Mouse (Mus musculus): ENCODE results near the gene Ccdc12.

The Ccdc12 gene

DNA sequence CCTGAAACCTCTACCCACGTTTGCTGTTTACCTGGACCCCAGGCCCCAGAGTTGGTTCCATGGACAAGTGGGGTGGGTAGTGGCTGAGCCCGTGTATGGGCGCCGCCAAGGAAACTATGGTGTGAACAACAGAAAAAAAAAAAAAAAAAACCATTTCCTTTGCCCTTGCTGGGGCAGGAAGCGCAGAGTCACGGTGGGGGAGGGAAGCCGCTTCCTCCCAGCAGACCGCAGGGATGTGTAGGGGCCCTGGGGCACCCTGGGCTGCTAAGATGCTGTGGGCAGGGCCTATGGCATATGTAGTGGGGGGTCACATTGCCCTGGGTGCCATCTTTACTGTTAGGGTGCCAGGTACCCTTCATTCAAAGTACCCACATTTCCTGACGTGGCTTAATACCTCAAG, 11.1 kb upstream of the Ccdc12 start:
- DNase-seq (ENCODE audit: low read depth, low spot score) = no peak

- DNase-seq (ENCODE audit: low read depth, low spot score) = no peak
Observed at GRCm38 (mm10) chr9:110649775-110650174, 6.5 kb upstream of the Ccdc12 start.

DNA sequence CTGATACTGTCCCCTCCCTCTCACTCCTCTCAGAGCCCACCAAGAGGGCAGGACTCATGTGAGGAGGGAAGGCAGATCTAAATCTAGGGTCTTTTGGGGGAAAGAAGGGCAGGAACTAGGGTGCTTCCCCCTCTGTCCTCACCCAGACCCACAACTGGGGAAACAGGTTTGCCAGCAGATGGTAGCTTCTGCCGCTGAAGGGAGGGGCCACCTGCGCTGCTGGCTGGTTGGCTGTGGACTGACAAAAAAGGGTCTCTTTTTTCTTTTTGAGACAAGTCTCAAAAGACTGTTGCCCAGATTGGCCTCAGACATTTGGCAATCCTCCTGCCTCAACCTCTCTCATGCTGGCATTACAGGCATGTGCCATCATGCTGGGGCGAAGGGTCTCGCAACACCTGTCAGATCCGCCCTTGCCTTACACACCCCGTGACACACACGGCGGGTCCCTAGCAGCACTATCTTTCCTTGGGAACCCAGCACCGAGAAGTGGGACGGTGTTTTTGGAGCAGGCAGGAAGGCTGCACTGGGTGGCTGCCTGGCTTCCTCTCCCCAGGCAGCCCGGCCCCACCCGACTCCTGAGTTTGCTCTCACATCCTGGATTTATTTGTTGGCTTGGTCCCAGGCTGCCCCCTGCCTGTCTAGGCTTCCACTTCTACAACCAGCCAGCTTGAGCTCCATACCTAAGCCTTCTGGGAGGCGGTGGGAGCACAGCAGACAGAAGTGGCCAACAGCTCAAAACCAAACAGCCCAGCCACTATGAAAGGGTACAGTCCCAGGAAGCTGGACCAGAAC, 4.2 kb upstream of the Ccdc12 start:
- DNase-seq (ENCODE audit: low read depth, low spot score) = no peak

DNA sequence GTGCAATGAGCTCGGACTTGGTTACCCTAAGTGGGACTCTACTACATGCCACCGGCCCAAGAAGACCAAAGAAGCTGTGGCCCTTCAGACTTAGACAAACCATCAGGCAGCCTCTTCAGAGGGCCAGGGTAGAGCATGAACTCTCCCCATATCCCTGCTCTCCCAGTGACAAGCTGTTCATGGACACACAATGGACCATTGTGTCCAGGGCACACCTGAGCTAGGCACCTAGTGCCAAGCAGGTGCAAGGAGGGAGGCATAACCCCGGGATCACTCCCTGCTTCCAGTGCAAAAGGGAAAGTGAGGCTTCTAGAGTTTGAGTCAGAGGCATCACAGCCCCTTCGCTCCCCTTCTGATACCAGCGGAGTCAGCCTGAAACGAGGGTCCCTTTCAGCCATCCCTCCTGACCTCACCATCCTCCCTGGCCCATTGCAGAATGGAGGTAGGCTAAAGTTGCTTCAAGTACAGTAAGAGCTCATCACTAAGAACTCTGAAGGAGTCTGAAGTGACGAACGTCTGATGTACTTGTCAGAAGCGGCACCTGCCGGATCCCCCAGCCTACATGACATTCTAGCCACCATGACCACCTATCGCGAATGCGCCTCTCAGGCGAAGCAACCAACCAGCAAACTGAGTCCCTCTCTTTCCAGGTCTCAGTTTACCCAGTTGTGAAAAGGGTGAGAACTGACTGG, 3.2 kb upstream of the Ccdc12 start:
- DNase-seq (ENCODE audit: low read depth, low spot score) = no peak

DNA sequence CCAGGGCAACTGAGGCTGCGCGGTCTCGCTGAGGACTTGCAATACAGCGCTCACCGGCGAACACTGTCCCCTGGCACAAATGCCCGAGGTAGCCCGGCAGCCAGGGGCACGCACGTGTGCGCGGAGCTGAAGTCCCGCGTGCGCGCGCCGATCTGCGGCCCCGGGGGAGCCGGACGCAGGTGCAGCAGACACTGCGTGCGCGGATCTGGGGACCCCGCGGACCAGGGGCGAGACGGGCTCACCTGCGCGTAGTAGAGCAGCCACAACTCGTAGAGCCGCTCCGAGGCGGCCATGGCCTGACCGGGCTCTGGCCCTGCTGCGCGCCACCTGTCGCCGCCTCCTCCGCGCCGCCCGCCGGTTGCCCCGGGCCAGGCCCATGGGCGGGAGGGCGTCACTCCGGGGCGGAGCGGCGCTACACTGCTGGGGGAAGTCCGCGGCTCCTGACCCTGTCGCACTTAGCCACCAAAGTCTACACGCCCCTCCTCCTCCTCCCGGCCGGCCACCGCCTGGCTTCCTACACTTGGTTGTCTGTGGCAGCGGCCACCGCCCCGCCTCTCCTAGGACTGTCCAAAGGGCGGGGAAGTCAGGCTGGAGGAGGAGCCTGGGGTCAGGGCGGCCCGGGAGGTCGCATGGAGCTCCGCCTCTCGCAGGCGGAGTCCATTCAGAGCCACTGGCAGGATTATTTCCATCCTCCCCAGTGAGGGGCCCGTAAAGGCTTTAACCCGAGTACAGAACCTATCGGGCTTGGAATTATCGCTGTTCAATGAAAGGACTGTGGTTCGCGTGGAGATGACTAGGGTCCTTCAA, 2.4 kb upstream of the Ccdc12 start, which contains the start of gene Nbeal2:
Gene Nbeal2, minus strand, starts transcription at position 507 of the 807 bp plus-strand sequence.
- peak; percentile 81 for DNase-seq (ENCODE audit: low read depth, low spot score)

DNA sequence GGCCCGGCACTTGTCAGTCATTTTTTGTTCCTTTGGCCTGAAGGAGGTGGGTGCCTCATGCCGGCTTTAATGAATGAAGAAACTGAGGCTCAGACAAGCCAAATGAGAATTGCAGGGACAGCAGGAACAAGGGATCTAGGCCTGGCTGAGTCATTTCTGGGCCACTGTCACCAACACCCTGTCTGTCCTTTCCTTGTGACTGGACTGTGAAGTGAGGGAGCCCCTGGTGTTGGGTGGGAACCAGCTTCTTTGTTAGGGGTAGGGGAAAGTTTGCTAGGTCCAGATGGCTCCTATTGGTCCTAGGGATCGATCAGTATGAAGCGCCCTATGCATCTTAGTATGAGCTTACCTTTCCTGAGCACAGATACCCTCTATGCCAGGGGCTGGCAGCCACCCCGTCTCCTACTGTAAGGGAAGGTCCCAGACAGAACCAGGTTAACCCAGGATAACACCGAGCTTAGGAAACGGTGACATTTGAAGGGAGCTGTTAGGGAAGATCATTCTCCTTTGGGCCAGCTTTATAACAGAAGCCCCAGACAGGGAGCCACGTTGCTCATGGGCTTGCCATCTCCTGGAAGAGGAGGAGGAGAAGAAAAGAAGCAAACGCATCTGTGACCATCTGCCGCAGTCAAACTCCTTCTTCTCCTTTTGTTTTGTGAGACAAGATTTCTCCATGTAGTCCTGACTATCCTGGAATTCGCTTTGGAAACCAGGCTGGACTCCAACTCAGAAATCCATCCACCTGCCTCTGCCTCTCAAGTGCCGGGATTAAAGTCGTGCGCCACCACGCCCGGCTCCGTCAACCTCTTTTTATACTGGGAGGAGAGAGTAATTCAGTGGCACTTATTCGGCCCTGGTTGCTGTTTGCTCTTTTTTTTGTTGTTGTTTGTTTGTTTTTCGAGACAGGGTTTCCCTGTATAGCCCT, 1.3 kb upstream of the Ccdc12 start:
- DNase-seq (ENCODE audit: low read depth, low spot score) = no peak

- DNase-seq (ENCODE audit: low read depth, low spot score) = no peak
Observed at GRCm38 (mm10) chr9:110655651-110656007, 674 bp upstream of the Ccdc12 start.

GRCm38 (mm10) chr9:110657474-110658078, 1.3 kb downstream of the Ccdc12 start:
- DNase-seq (ENCODE audit: low read depth, low spot score) = no peak

DNA sequence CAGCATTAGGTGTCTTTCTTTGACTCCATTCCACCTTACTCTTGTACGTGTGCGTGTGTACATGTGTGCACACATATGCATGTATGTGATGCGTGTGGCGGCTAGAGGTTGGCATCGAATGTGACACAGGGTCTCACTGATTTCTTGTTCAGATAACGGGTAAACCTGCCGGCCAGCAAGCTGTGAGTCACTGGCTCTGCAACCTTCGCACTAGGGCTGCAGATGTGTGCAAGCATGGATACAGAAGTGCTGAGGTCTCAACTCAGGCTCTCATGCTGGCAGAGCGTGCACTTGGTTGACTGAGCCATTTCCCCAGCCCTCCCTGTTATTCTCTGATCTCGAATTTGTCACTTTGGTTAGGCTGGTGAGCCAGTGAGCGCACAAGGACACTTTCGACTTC, 3.2 kb downstream of the Ccdc12 start:
- DNase-seq (ENCODE audit: low read depth, low spot score) = no peak

DNA sequence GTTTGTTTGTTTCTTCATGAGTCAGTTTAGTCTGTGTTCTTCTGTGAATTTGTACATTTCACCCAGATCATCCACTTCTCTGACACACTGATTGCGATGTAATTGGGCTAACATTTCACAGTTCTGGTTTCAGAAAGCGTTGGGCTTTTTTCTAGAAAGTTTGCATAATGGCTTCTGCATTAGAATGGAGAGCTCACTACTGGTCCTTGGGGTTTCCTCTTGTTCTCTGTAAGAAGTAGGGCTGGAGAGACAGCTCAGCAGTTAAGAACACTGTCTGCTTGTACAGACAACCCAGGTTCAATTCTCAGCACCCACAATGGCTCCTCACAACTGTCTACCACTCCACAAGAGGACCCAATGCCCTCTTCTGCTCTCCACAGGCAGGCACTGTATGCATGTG, 3.9 kb downstream of the Ccdc12 start:
- no peak for DNase-seq (ENCODE audit: low read depth, low spot score)

DNA sequence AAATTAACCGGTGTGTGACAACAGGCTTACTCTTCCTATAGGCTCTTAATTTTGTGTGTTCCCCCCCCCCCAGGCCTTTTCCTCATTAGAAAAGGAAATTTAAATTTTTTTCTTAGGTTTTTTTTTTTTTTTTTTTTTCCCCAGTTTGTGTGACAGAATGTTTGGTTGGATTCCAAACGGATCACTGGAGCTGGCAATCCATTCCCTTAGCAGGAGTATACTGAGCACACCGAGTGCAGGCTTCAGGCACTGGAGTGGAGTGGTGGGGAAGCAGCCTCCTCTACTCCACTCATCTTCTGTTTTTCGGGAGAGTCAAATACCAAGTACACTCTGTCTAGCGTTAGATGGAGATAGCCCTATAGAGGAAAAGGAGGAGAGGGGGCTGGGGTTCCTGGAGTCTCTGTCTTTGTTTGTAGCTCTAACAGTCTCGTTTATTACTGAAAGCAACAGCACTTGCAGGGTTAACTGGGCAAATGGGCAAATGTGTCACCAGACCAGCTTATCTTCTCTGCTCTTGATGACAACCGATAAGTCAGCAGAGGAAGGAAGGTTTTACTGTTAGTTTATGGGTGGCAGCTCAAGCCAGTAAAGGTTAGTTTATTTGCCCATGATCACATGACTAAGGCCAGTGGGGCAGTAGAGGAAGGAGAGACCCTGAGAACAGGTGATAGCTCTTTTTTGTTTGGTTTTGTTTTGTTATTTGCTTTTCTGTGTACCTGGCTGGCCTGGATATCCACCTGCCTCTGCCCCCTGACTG, 4.7 kb downstream of the Ccdc12 start:
- no peak for DNase-seq (ENCODE audit: low read depth, low spot score)

DNA sequence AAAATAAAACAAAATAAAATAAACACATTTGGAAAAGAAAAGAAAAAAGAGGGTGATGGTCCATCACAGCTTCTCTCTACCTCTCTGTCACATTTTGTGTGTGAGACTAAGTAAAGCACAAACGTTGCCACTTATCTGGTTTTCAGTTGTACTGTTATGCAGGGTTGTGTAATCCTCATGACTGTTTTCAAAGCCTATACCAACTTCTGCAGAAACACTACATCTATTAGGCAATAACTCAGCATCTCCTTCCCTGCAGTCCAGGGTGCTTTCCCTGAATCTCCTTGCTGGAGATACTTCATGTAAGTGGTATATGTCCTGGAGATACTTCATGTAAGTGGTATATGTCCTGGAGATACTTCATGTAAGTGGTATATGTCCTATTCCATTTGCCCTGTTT, 6.5 kb downstream of the Ccdc12 start:
- DNase-seq (ENCODE audit: low read depth, low spot score) = no peak

- peak; percentile 71 for DNase-seq (ENCODE audit: low read depth, low spot score)
Observed at GRCm38 (mm10) chr9:110665912-110666311, 9.6 kb downstream of the Ccdc12 start.

GRCm38 (mm10) chr9:110666374-110666773, 10.1 kb downstream of the Ccdc12 start:
- no peak for DNase-seq (ENCODE audit: low read depth, low spot score)

DNA sequence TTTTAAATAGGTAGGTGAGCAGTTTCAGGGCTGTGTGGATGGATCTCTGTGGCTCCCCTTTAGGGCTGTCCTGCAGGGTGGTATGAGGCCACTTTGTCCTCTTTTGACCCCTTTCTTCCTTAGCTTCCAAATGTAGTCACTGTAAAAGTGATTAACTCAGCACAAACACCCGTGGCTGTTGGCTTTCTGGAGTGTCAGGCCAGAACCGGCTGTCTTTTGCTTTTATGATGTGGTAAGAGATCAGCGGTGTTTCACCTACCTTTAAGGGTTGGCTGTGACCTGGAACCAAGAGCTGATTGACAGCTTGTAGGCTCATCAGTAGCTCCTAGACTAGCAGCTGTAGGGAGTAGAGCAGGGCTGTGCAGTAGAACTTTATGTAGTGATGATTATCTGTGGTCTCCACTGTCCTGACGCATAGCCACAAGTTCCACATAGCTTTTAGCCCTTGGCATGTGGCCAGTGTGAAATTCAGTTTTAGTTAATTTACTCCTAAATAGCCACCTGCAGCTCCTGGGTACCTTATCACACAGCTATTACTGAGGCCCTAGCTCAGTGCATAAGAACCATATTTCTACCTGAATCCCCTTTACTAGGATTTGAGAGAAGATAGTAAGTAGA, 11.0 kb downstream of the Ccdc12 start:
- DNase-seq (ENCODE audit: low read depth, low spot score) = no peak

- DNase-seq (ENCODE audit: low read depth, low spot score) = no peak
Observed at GRCm38 (mm10) chr9:110668601-110669293, 12.4 kb downstream of the Ccdc12 start.

- no peak for DNase-seq (ENCODE audit: low read depth, low spot score)
Observed at GRCm38 (mm10) chr9:110669785-110670184, 13.5 kb downstream of the Ccdc12 start.

DNA sequence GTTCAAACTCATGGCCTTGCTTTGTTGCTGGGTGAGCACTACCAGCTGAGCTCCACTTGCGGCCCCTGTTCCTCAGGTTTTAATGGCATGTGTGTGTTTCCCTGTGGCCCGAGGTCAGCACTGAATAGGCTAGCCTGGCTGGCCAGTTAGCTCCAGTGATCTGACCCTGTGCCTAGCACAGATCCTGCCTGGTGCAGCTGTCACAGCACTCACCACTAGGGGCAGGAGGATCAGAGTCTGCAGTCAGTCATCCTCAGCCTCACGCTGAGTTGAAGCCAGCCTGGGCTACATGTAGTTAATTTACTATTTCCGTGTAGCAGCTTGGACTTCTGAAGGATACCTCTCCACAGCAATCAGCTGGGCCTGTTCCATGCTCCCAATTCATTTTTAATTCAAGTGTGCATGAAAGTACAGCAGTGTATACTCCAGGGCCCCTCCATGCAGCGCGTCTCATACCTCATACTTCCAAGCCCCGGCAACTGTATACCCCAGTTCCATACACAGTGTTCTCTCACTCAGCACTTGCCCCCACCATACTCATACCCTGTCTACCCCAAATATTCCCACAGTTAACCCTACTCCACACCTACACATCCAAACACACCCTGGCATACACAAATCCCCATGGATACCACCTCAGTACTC, 16.3 kb downstream of the Ccdc12 start:
- no peak for DNase-seq (ENCODE audit: low read depth, low spot score)
